Mouse (Mus musculus): Measurements from ENCODE around the gene Sema3f. TPM values are rescaled to one million over a fixed set of nuclear protein-coding genes. Genes with fewer than 3 reads are reported as not detected.
A peak's percentile ranks its signal among the peaks of the same experiment; 100 is the strongest.

Gene Sema3f
- polyA plus RNA-seq, 1 experiment: not detected

GRCm38 (mm10) chr9:107670259-107670658 lies 40.0 kb downstream of the Sema3f start:
- no peak overlapping the region for H3K4me3 ChIP-seq (ENCODE audit: insufficient read depth, low read depth, low read length)
- TF ChIP-seq POLR2A (IDR thresholded peaks at IDR 0.05; ENCODE audit: insufficient read depth, low read depth, low read length): no peak
- TF ChIP-seq CTCF (IDR thresholded peaks at IDR 0.05; ENCODE audit: insufficient read depth, low read depth, low read length): no peak
- H3K4me1 ChIP-seq (ENCODE audit: control insufficient read depth, insufficient read depth, low read length): peaks cover 12% of the 10 kb centered on the region; the same call in 1 of the 2 replicates
- 75% methylated on average over 5 of the region's 5 CpGs for WGBS
- H3K27ac ChIP-seq (ENCODE audit: insufficient read depth, low read depth, low read length): no peak overlapping the region

GRCm38 (mm10) chr9:107669480-107669945 lies 40.8 kb downstream of the Sema3f start, which contains the start of gene Slc38a3:
Gene Slc38a3, minus strand, starts transcription at chr9:107669530.
- WGBS: 93% methylated on average over 9 of the region's 9 CpGs
- Histone ChIP-seq H3K4me1 (ENCODE audit: control insufficient read depth, insufficient read depth, low read length) (peaks cover 12% of the 10 kb centered on the region; the same call in 1 of the 2 replicates), H3K4me3 (ENCODE audit: insufficient read depth, low read depth, low read length) (no peak within 1 kb of the TSS), H3K27ac (ENCODE audit: insufficient read depth, low read depth, low read length) (no peak within 1 kb of the TSS)
- TF ChIP-seq POLR2A (IDR thresholded peaks at IDR 0.05; ENCODE audit: insufficient read depth, low read depth, low read length): no peak

- no peak overlapping the region for H3K27ac ChIP-seq (ENCODE audit: insufficient read depth, low read depth, low read length)
- WGBS: 87% methylated on average over 3 of the region's 3 CpGs
- H3K4me3 ChIP-seq (ENCODE audit: insufficient read depth, low read depth, low read length): no peak overlapping the region
- TF ChIP-seq CTCF (IDR thresholded peaks at IDR 0.05; ENCODE audit: insufficient read depth, low read depth, low read length) (no peak), POLR2A (IDR thresholded peaks at IDR 0.05; ENCODE audit: insufficient read depth, low read depth, low read length) (no peak)
- peaks cover 12% of the 10 kb centered on the region; the same call in 1 of the 2 replicates for H3K4me1 ChIP-seq (ENCODE audit: control insufficient read depth, insufficient read depth, low read length)
Observed at GRCm38 (mm10) chr9:107668916-107669315, 41.4 kb downstream of the Sema3f start.

- no peak for TF ChIP-seq POLR2A (IDR thresholded peaks at IDR 0.05; ENCODE audit: insufficient read depth, low read depth, low read length)
- no peak for TF ChIP-seq CTCF (IDR thresholded peaks at IDR 0.05; ENCODE audit: insufficient read depth, low read depth, low read length)
- WGBS: 70% methylated on average over 8 of the region's 8 CpGs
- H3K4me1 ChIP-seq (ENCODE audit: control insufficient read depth, insufficient read depth, low read length): peaks cover 12% of the 10 kb centered on the region; the same call in 1 of the 2 replicates
Observed at GRCm38 (mm10) chr9:107668011-107668410, 42.3 kb downstream of the Sema3f start.

GRCm38 (mm10) chr9:107667219-107667618 lies 43.1 kb downstream of the Sema3f start:
- 2% methylated on average over 24 of the region's 24 CpGs for WGBS
- H3K27ac ChIP-seq (ENCODE audit: insufficient read depth, low read depth, low read length): no peak overlapping the region

More at GRCm38 (mm10) chr9:107668011-107668410, 42.3 kb downstream of the Sema3f start:
- Histone ChIP-seq H3K27ac (ENCODE audit: insufficient read depth, low read depth, low read length) (no peak overlapping the region), H3K4me3 (ENCODE audit: insufficient read depth, low read depth, low read length) (no peak overlapping the region)

GRCm38 (mm10) chr9:107666751-107667205 lies 43.5 kb downstream of the Sema3f start:
- TF ChIP-seq CTCF (IDR thresholded peaks at IDR 0.05; ENCODE audit: insufficient read depth, low read depth, low read length): no peak
- no peak for TF ChIP-seq POLR2A (IDR thresholded peaks at IDR 0.05; ENCODE audit: insufficient read depth, low read depth, low read length)
- Histone ChIP-seq H3K4me1 (ENCODE audit: control insufficient read depth, insufficient read depth, low read length) (peaks cover 12% of the 10 kb centered on the region; the same call in 1 of the 2 replicates), H3K27ac (ENCODE audit: insufficient read depth, low read depth, low read length) (no peak overlapping the region; the same call in 1 of the 2 replicates), H3K4me3 (ENCODE audit: insufficient read depth, low read depth, low read length) (peak overlapping the region; percentile 36)
- 2% methylated on average over 30 of the region's 30 CpGs for WGBS

More at GRCm38 (mm10) chr9:107667219-107667618, 43.1 kb downstream of the Sema3f start:
- TF ChIP-seq CTCF (IDR thresholded peaks at IDR 0.05; ENCODE audit: insufficient read depth, low read depth, low read length): no peak
- TF ChIP-seq POLR2A (IDR thresholded peaks at IDR 0.05; ENCODE audit: insufficient read depth, low read depth, low read length): 0 out of 2 replicates have a peak, but pooled peaks have one; percentile 34
- H3K4me1 ChIP-seq (ENCODE audit: control insufficient read depth, insufficient read depth, low read length): peaks cover 12% of the 10 kb centered on the region; the same call in 1 of the 2 replicates
- peak overlapping the region; percentile 36 for H3K4me3 ChIP-seq (ENCODE audit: insufficient read depth, low read depth, low read length)

GRCm38 (mm10) chr9:107665308-107665707 lies 45.0 kb downstream of the Sema3f start:
- H3K27ac ChIP-seq (ENCODE audit: insufficient read depth, low read depth, low read length): peak overlapping the region; percentile 28; the same call in 1 of the 2 replicates
- peaks cover 12% of the 10 kb centered on the region; the same call in 1 of the 2 replicates for H3K4me1 ChIP-seq (ENCODE audit: control insufficient read depth, insufficient read depth, low read length)
- WGBS: 72% methylated on average over 7 of the region's 7 CpGs
- H3K4me3 ChIP-seq (ENCODE audit: insufficient read depth, low read depth, low read length): peak overlapping the region; percentile 36
- no peak for TF ChIP-seq CTCF (IDR thresholded peaks at IDR 0.05; ENCODE audit: insufficient read depth, low read depth, low read length)
- TF ChIP-seq POLR2A (IDR thresholded peaks at IDR 0.05; ENCODE audit: insufficient read depth, low read depth, low read length): no peak

GRCm38 (mm10) chr9:107663525-107663924 lies 46.8 kb downstream of the Sema3f start:
- 44% methylated on average over 9 of the region's 9 CpGs for whole genome bisulfite sequencing
- no peak overlapping the region for H3K27ac ChIP-seq (ENCODE audit: insufficient read depth, low read depth, low read length)
- H3K4me3 ChIP-seq (ENCODE audit: insufficient read depth, low read depth, low read length): peak overlapping the region; percentile 10; the same call in 1 of the 2 replicates
- TF ChIP-seq CTCF (IDR thresholded peaks at IDR 0.05; ENCODE audit: insufficient read depth, low read depth, low read length) (no peak), POLR2A (IDR thresholded peaks at IDR 0.05; ENCODE audit: insufficient read depth, low read depth, low read length) (no peak)
- H3K4me1 ChIP-seq (ENCODE audit: control insufficient read depth, insufficient read depth, low read length): peaks cover 16% of the 10 kb centered on the region; the same call in 1 of the 2 replicates

GRCm38 (mm10) chr9:107662342-107662741 lies 47.9 kb downstream of the Sema3f start:
- H3K4me1 ChIP-seq (ENCODE audit: control insufficient read depth, insufficient read depth, low read length): peaks cover 14% of the 10 kb centered on the region; the same call in 1 of the 2 replicates
- TF ChIP-seq POLR2A (IDR thresholded peaks at IDR 0.05; ENCODE audit: insufficient read depth, low read depth, low read length) (no peak), CTCF (IDR thresholded peaks at IDR 0.05; ENCODE audit: insufficient read depth, low read depth, low read length) (no peak)
- H3K27ac ChIP-seq (ENCODE audit: insufficient read depth, low read depth, low read length): no peak overlapping the region
- no peak overlapping the region for H3K4me3 ChIP-seq (ENCODE audit: insufficient read depth, low read depth, low read length)
- 80% methylated on average over 8 of the region's 8 CpGs for WGBS
